Mouse (Mus musculus): ENCODE measurements around the gene Sun2. TPM values are rescaled to one million over a fixed set of nuclear protein-coding genes. Genes with fewer than 3 reads are reported as not detected.

Gene Sun2
- polyA plus RNA-seq, 1 experiment, result 247 TPM

DNA sequence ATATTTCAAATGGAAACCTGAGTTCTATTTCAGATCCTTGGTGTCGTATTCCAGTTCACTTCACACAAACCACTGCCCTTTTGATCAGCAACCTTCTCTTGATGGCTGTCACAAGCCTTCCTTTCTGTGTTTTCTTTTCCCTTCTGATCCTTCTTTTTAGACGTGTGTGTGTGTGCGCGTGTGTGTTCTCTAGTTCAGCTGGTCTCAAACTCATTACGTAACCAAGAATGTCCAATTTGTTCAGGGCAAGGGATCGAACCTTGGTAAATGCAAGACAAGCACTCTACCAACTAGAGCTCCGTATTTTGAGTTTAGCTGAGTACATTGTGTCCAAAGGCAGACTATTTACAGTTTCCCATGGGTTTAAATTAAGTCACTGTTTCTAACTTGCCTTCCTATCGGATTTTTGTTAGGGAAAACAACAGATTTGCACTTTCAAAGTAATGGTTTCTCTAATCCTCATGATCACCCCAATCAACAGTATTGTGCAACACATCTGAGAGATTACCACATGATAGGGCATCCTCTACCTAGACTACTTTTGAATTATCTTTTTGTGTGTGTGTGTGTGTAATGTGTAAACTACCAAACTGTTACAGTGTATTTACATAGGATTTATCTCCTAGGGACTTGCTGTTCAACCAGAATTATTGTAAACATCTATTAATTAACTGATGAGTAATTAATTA lies 53.9 kb downstream of the Sun2 start:
- Histone ChIP-seq H3K4me1 (ENCODE audit: control insufficient read depth, insufficient read depth, low read length) (peaks cover 14% of the 10 kb centered on the region), H3K27ac (ENCODE audit: insufficient read depth, low read depth, low read length) (peak overlapping the region; percentile 87), H3K4me3 (ENCODE audit: insufficient read depth, low read depth, low read length) (peak overlapping the region; percentile 80)
- no peak for TF ChIP-seq CTCF (IDR thresholded peaks at IDR 0.05; ENCODE audit: insufficient read depth, low read depth, low read length)
- no peak for TF ChIP-seq POLR2A (IDR thresholded peaks at IDR 0.05; ENCODE audit: insufficient read depth, low read depth, low read length)
- WGBS, result 2% methylated on average over 8 of the region's 8 CpGs

DNA sequence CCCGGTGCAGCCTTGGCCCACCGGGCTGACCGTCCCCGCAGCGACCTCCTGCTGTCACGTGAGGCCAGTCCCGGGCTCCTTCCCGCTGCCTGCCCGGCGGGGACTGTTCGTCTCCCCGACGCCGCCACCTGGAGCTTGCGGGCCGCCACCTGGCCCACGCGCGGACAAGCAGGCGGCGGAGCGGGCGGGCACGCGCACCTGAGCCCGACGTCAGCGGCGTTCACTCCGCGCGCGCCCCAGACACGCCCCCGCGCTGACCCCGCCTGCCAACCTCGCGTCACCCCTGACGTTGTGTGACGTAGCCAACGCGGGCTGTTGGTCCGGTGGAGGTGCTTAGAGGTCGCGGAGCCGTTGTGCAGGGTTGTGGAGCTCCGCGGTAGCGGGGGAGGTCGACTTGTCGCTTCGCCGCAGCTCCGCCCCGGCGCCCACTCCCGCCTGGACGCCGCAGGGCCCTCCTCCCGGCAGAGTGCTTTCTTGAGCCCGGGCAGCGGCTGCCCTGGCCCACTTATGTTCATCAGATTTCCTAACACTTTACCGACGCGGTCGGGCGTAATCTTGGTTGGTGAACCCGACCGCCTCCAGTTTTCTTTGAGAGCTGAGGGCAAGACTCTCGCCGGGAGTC lies 54.6 kb downstream of the Sun2 start, which contains the start of gene Josd1:
Gene Josd1 (minus strand): TSS at position 274 of the 622 bp plus-strand sequence.
- under 1% methylated on average over 72 of the region's 72 CpGs for WGBS
- peaks cover 17% of the 10 kb centered on the region for H3K4me1 ChIP-seq (ENCODE audit: control insufficient read depth, insufficient read depth, low read length)

DNA sequence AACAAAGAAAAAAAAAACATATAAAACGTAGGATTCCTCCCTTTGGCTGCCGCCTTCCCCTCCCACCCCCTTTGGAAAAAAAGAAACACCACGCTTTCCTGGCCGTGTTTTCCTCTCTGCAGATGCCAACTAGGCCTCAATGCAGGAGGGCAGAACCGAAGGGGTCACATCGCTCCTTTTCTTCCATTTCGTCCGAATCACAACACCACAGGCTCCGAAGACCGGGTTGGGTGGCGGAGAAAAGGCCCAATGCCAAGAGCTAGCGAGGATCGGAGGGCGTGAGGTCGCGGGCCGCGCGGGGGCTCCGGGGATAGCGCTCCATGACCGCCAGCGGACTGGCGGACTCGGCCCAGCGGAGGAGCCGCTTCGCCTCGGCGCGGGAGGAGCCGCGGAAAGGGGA lies 55.2 kb downstream of the Sun2 start:
- Histone ChIP-seq H3K4me1 (ENCODE audit: control insufficient read depth, insufficient read depth, low read length) (peaks cover 17% of the 10 kb centered on the region), H3K27ac (ENCODE audit: insufficient read depth, low read depth, low read length) (peak overlapping the region; percentile 87), H3K4me3 (ENCODE audit: insufficient read depth, low read depth, low read length) (peak overlapping the region; percentile 80)
- WGBS, result under 1% methylated on average over 33 of the region's 33 CpGs
- TF ChIP-seq CTCF (IDR thresholded peaks at IDR 0.05; ENCODE audit: insufficient read depth, low read depth, low read length) (no peak), POLR2A (IDR thresholded peaks at IDR 0.05; ENCODE audit: insufficient read depth, low read depth, low read length) (no peak)

More for the DNA sequence above, 54.6 kb downstream of the Sun2 start, which contains the start of gene Josd1:
- H3K27ac ChIP-seq (ENCODE audit: insufficient read depth, low read depth, low read length), result peak within 1 kb of the TSS; percentile 87
- peak within 1 kb of the TSS; percentile 80 for H3K4me3 ChIP-seq (ENCODE audit: insufficient read depth, low read depth, low read length)
- TF ChIP-seq POLR2A (IDR thresholded peaks at IDR 0.05; ENCODE audit: insufficient read depth, low read depth, low read length), result peak; percentile 92
- TF ChIP-seq CTCF (IDR thresholded peaks at IDR 0.05; ENCODE audit: insufficient read depth, low read depth, low read length), result no peak

DNA sequence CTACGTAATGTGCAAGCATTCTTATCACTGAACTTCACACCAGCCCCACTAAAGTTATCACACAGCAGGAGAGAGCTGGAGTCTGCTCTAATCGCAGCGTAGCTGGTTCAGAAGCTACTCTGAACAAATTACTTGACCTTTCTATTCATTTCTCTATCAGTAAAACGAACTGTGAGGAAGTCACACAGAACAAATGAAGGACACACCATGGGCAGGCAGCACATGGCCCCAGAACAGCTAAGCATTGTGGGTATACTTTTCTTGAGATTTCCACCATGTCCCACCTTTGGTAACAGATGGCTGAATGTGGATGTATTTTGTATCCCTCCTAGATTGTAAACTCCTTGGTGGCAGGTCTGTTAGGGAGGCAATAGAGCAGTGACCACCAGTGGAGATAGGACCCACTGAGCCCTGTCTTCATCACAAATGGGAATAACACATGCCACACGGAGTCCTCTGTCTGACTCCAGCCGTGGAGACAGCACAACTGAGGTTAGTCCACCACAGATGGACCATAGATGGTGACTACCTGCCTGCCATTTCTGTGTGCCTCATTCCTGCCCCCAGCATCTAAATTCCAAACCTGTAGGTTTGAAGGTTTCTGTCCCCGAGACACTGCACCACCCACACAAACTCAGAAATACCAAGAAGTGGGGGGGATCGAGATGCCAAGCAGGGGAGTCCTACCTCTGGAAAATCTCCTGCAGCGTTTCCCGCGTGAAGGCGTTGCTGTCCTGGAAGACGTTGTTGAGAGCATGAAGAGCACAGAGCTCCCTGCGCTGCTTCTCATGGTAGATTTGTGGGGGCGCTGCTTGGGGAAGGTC lies 56.1 kb downstream of the Sun2 start:
- WGBS, result 4% methylated on average over 15 of the region's 15 CpGs
- peaks cover 16% of the 10 kb centered on the region for H3K4me1 ChIP-seq (ENCODE audit: control insufficient read depth, insufficient read depth, low read length)
- TF ChIP-seq POLR2A (IDR thresholded peaks at IDR 0.05; ENCODE audit: insufficient read depth, low read depth, low read length) (no peak), CTCF (IDR thresholded peaks at IDR 0.05; ENCODE audit: insufficient read depth, low read depth, low read length) (no peak)
- peak overlapping the region; percentile 80 for H3K4me3 ChIP-seq (ENCODE audit: insufficient read depth, low read depth, low read length)
- H3K27ac ChIP-seq (ENCODE audit: insufficient read depth, low read depth, low read length), result no peak overlapping the region

DNA sequence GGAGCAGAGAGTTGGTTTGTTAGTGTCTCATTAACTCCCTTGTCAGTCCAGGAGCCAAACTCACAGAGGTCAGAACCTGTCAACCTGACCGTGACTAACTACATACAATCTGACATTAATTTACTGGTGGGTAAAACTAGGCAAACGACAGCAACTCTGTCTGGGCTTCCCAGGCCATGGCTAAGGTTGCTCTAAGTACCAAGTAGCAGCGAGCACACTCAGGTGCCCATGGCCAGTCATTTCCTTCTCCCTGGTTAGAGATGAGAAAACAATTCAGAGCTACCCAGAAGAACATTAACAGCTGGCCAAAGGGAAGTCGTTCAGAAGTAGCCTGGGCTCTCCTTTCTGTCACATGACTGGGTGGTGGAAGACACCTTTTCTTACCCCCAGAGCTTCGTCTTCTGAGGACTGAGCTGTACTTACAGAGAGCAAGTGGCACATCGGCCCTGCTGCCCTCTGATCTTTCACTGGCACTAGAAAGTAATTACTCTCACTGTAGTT lies 57.1 kb downstream of the Sun2 start:
- peaks cover 17% of the 10 kb centered on the region for H3K4me1 ChIP-seq (ENCODE audit: control insufficient read depth, insufficient read depth, low read length)
- TF ChIP-seq POLR2A (IDR thresholded peaks at IDR 0.05; ENCODE audit: insufficient read depth, low read depth, low read length), result no peak
- no peak for TF ChIP-seq CTCF (IDR thresholded peaks at IDR 0.05; ENCODE audit: insufficient read depth, low read depth, low read length)
- WGBS, result 13% methylated on average over 6 of the region's 6 CpGs
- peak overlapping the region; percentile 42 for H3K4me3 ChIP-seq (ENCODE audit: insufficient read depth, low read depth, low read length)
- H3K27ac ChIP-seq (ENCODE audit: insufficient read depth, low read depth, low read length), result no peak overlapping the region

DNA sequence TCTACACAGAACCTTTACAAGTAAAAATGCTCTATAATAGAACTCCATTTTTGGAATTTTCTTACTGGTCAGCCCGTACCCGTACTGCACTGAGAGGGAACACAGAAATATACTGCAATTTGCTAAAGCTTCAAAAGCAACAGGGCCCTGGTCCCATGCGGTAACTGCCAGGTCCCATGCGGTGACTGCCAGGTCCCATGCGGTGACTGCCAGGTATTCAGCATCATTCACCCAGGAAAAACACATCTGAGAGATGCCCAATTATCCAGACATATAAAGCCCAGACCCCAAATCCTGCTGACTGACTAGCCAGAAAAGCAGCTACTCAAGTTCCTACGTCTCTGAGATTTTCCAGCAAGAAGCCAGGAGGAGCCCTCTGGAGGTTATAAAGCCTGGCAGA lies 57.7 kb downstream of the Sun2 start:
- peak overlapping the region; percentile 42 for H3K4me3 ChIP-seq (ENCODE audit: insufficient read depth, low read depth, low read length)
- WGBS, result 29% methylated on average over 6 of the region's 6 CpGs
- peaks cover 17% of the 10 kb centered on the region for H3K4me1 ChIP-seq (ENCODE audit: control insufficient read depth, insufficient read depth, low read length)
- no peak for TF ChIP-seq POLR2A (IDR thresholded peaks at IDR 0.05; ENCODE audit: insufficient read depth, low read depth, low read length)
- TF ChIP-seq CTCF (IDR thresholded peaks at IDR 0.05; ENCODE audit: insufficient read depth, low read depth, low read length), result no peak
- no peak overlapping the region for H3K27ac ChIP-seq (ENCODE audit: insufficient read depth, low read depth, low read length)

DNA sequence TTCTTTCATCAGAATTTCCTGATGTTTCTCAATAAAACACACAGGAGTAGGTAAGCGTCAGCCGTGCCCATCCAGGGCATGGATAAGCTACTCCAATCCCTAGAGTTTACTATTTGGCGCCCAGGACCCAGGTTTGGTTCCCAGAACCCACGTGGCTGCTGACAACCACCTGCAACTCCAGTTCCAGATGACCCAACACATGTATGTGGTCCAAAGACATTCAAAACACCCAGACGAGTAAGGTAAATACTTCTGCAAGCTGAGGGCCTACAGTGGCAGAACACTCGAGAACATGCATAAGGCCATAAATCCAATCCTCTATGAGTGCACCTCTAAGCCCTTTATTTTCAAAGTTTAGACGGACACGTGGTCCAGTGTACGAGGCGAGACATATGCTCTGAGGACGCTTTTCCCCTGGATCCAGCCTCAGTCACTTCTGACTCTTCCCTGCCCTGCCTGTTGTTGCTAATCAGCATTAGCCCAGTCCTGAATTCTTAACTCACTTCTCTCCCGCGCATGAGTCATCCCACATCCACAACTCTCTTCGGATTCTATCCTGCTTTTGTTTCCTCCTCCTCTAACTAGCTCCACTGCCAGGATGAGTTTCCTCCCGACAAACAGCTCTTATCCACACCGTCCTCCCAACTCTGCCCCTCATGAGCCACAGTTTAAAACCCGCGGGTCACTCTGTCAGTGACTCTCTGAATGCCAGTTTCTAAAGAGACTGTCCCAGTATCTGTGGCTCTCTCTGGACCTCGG lies 58.5 kb downstream of the Sun2 start:
- WGBS, result 37% methylated on average over 19 of the region's 19 CpGs
- H3K27ac ChIP-seq (ENCODE audit: insufficient read depth, low read depth, low read length), result no peak overlapping the region
- H3K4me1 ChIP-seq (ENCODE audit: control insufficient read depth, insufficient read depth, low read length), result peaks cover 17% of the 10 kb centered on the region
- TF ChIP-seq CTCF (IDR thresholded peaks at IDR 0.05; ENCODE audit: insufficient read depth, low read depth, low read length) (no peak), POLR2A (IDR thresholded peaks at IDR 0.05; ENCODE audit: insufficient read depth, low read depth, low read length) (no peak)
- H3K4me3 ChIP-seq (ENCODE audit: insufficient read depth, low read depth, low read length), result peak overlapping the region; percentile 42

DNA sequence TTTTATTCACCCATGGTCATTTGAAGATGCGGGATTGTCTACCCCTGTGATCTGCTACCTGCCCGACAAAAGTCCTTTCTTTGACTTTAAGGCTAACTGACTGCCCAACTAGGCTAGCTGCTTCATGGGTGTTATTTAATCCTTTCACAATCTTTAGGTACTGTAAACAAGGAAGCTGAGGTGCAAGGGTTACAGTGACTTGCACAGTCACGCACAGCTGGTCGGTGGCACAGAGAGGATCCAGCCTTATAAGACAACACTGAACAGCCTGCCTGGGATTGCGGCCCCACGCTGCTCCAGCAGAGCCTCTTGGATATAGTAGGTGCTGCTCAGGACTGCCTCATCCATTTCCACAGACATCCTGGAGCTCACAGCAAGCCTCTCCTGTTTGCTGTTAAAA lies 59.2 kb downstream of the Sun2 start:
- Histone ChIP-seq H3K4me1 (ENCODE audit: control insufficient read depth, insufficient read depth, low read length) (peaks cover 17% of the 10 kb centered on the region), H3K27ac (ENCODE audit: insufficient read depth, low read depth, low read length) (no peak overlapping the region), H3K4me3 (ENCODE audit: insufficient read depth, low read depth, low read length) (no peak overlapping the region)
- TF ChIP-seq POLR2A (IDR thresholded peaks at IDR 0.05; ENCODE audit: insufficient read depth, low read depth, low read length) (no peak), CTCF (IDR thresholded peaks at IDR 0.05; ENCODE audit: insufficient read depth, low read depth, low read length) (no peak)
- 59% methylated on average over 6 of the region's 6 CpGs for WGBS
